Mouse (Mus musculus): ENCODE results near the gene Tspan10. TPM values are rescaled to one million over a fixed set of nuclear protein-coding genes. Genes with fewer than 3 reads are reported as not detected.
A peak's percentile ranks its signal among the peaks of the same experiment; 100 is the strongest.

Gene Tspan10
- polyA plus RNA-seq, 1 experiment from 2014 or later = not detected

- peak; percentile 33; the same call in 1 of the 2 replicates for TF ChIP-seq CTCF (IDR thresholded peaks at IDR 0.05; ENCODE audit: low read depth)
- Histone ChIP-seq H3K27me3 (ENCODE audit: insufficient read depth, low read length) (no peaks in the 10 kb centered on the region), H3K4me3 (replicated peaks; ENCODE audit: low read depth, low read length) (peak overlapping the region; percentile 72), H3K27ac (0 out of 2 replicates have a peak overlapping the region, but pooled peaks have one; percentile 69), H3K9ac (ENCODE audit: low read depth, low read length) (peak overlapping the region; percentile 81; the same call in 1 of the 2 replicates), H3K4me2 (ENCODE audit: low read length) (peak overlapping the region; percentile 97), H3K4me1 (replicated peaks; ENCODE audit: insufficient read depth, low read length) (peaks cover 6% of the 10 kb centered on the region), H3K36me3 (ENCODE audit: insufficient read depth, low read length) (peaks cover 22% of the 10 kb centered on the region), H3K9me3 (replicated peaks; ENCODE audit: low read length) (no peaks in the 10 kb centered on the region)
- ATAC-seq (replicated peaks; ENCODE audit: low FRiP score, low read depth) (no peak), DNase-seq (ENCODE audit: low spot score) (no peak)
- 70% methylated on average over 6 of the region's 6 CpGs for WGBS
Measured at GRCm38 (mm10) chr11:120458847-120459597, 16.6 kb downstream of the Tspan10 start.

GRCm38 (mm10) chr11:120463536-120463935, 21.1 kb downstream of the Tspan10 start:
- Histone ChIP-seq H3K36me3 (ENCODE audit: insufficient read depth, low read length) (peaks cover 22% of the 10 kb centered on the region), H3K9ac (ENCODE audit: low read depth, low read length) (no peak overlapping the region), H3K9me3 (replicated peaks; ENCODE audit: low read length) (no peaks in the 10 kb centered on the region), H3K27ac (no peak overlapping the region), H3K4me2 (ENCODE audit: low read length) (no peak overlapping the region), H3K4me1 (replicated peaks; ENCODE audit: insufficient read depth, low read length) (peaks cover 16% of the 10 kb centered on the region), H3K27me3 (ENCODE audit: insufficient read depth, low read length) (no peaks in the 10 kb centered on the region), H3K4me3 (replicated peaks; ENCODE audit: low read depth, low read length) (no peak overlapping the region)
- DNase-seq (ENCODE audit: low spot score) (no peak), ATAC-seq (replicated peaks; ENCODE audit: low FRiP score, low read depth) (no peak)
- TF ChIP-seq CTCF (IDR thresholded peaks at IDR 0.05; ENCODE audit: low read depth) = no peak
- WGBS = 98% methylated on average over 2 of the region's 2 CpGs

GRCm38 (mm10) chr11:120464365-120464764, 21.9 kb downstream of the Tspan10 start:
- H3K4me1 ChIP-seq (replicated peaks; ENCODE audit: insufficient read depth, low read length) = peaks cover 12% of the 10 kb centered on the region
- no peak overlapping the region for H3K4me3 ChIP-seq (replicated peaks; ENCODE audit: low read depth, low read length)
- DNase-seq (ENCODE audit: low spot score) = no peak
- H3K4me2 ChIP-seq (ENCODE audit: low read length) = no peak overlapping the region
- no peaks in the 10 kb centered on the region for H3K9me3 ChIP-seq (replicated peaks; ENCODE audit: low read length)
- H3K27me3 ChIP-seq (ENCODE audit: insufficient read depth, low read length) = no peaks in the 10 kb centered on the region
- TF ChIP-seq CTCF (IDR thresholded peaks at IDR 0.05; ENCODE audit: low read depth) = no peak
- no peak overlapping the region for H3K9ac ChIP-seq (ENCODE audit: low read depth, low read length)
- peaks cover 22% of the 10 kb centered on the region for H3K36me3 ChIP-seq (ENCODE audit: insufficient read depth, low read length)
- H3K27ac ChIP-seq = no peak overlapping the region
- no peak for ATAC-seq (replicated peaks; ENCODE audit: low FRiP score, low read depth)
- WGBS = 88% methylated on average over 5 of the region's 5 CpGs

- ATAC-seq (replicated peaks; ENCODE audit: low FRiP score, low read depth) = no peak
- DNase-seq (ENCODE audit: low spot score) = no peak
- no peaks in the 10 kb centered on the region for H3K27me3 ChIP-seq (ENCODE audit: insufficient read depth, low read length)
- no peak overlapping the region for H3K4me2 ChIP-seq (ENCODE audit: low read length)
- no peak overlapping the region for H3K4me3 ChIP-seq (replicated peaks; ENCODE audit: low read depth, low read length)
- peaks cover 12% of the 10 kb centered on the region for H3K4me1 ChIP-seq (replicated peaks; ENCODE audit: insufficient read depth, low read length)
- 70% methylated on average over 4 of the region's 4 CpGs for WGBS
- no peak overlapping the region for H3K9ac ChIP-seq (ENCODE audit: low read depth, low read length)
- no peak for TF ChIP-seq CTCF (IDR thresholded peaks at IDR 0.05; ENCODE audit: low read depth)
- H3K27ac ChIP-seq = no peak overlapping the region
- H3K9me3 ChIP-seq (replicated peaks; ENCODE audit: low read length) = no peaks in the 10 kb centered on the region
- H3K36me3 ChIP-seq (ENCODE audit: insufficient read depth, low read length) = peaks cover 23% of the 10 kb centered on the region
Measured at GRCm38 (mm10) chr11:120465521-120465920, 23.1 kb downstream of the Tspan10 start.

GRCm38 (mm10) chr11:120467051-120467735, 24.7 kb downstream of the Tspan10 start, which contains the start of gene Arl16:
Gene Arl16 (minus strand): TSS chr11:120467607.
- peak within 1 kb of the TSS; percentile 61 for H3K27ac ChIP-seq
- peak; percentile 99 for DNase-seq (ENCODE audit: low spot score)
- H3K4me1 ChIP-seq (replicated peaks; ENCODE audit: insufficient read depth, low read length) = peaks cover 12% of the 10 kb centered on the region
- H3K4me3 ChIP-seq (replicated peaks; ENCODE audit: low read depth, low read length) = peak within 1 kb of the TSS; percentile 87
- peak within 1 kb of the TSS; percentile 85 for H3K9ac ChIP-seq (ENCODE audit: low read depth, low read length)
- no peaks in the 10 kb centered on the region for H3K9me3 ChIP-seq (replicated peaks; ENCODE audit: low read length)
- under 1% methylated on average over 54 of the region's 54 CpGs for WGBS
- peak within 1 kb of the TSS; percentile 94 for H3K4me2 ChIP-seq (ENCODE audit: low read length)
- peaks cover 23% of the 10 kb centered on the region; the same call in 1 of the 2 replicates for H3K36me3 ChIP-seq (ENCODE audit: insufficient read depth, low read length)
- H3K27me3 ChIP-seq (ENCODE audit: insufficient read depth, low read length) = no peaks in the 10 kb centered on the region
- TF ChIP-seq CTCF (IDR thresholded peaks at IDR 0.05; ENCODE audit: low read depth) = no peak
- peak; percentile 99 for ATAC-seq (replicated peaks; ENCODE audit: low FRiP score, low read depth)

- H3K9me3 ChIP-seq (replicated peaks; ENCODE audit: low read length) = no peaks in the 10 kb centered on the region
- DNase-seq (ENCODE audit: low spot score) (no peak), ATAC-seq (replicated peaks; ENCODE audit: low FRiP score, low read depth) (peak; percentile 50; the same call in 1 of the 2 replicates)
- peak overlapping the region; percentile 85 for H3K9ac ChIP-seq (ENCODE audit: low read depth, low read length)
- H3K4me3 ChIP-seq (replicated peaks; ENCODE audit: low read depth, low read length) = peak overlapping the region; percentile 87
- peaks cover 12% of the 10 kb centered on the region for H3K4me1 ChIP-seq (replicated peaks; ENCODE audit: insufficient read depth, low read length)
- no peak overlapping the region for H3K27ac ChIP-seq
- H3K27me3 ChIP-seq (ENCODE audit: insufficient read depth, low read length) = no peaks in the 10 kb centered on the region
- no peak for TF ChIP-seq CTCF (IDR thresholded peaks at IDR 0.05; ENCODE audit: low read depth)
- peak overlapping the region; percentile 94 for H3K4me2 ChIP-seq (ENCODE audit: low read length)
- WGBS = under 1% methylated on average over 33 of the region's 33 CpGs
- H3K36me3 ChIP-seq (ENCODE audit: insufficient read depth, low read length) = peaks cover 26% of the 10 kb centered on the region; the same call in 1 of the 2 replicates
Measured at GRCm38 (mm10) chr11:120467736-120468092, 25.3 kb downstream of the Tspan10 start.

Measured in kidney, postnatal 0 days (tissue).